Mouse (Mus musculus) C2C12 (cell line): ENCODE results near the gene Phgdh. TPM values are rescaled to one million over a fixed set of nuclear protein-coding genes. Genes with fewer than 3 reads are reported as not detected.

Experiments
- H3K27me3 ChIP-seq: one replicate; pipeline ENCODE4 v1.6.1; 2011; ENCODE audit not compliant: control insufficient read depth, insufficient read depth, insufficient read length
- H3K36me3 ChIP-seq: one replicate; pipeline ENCODE4 v1.6.1; 2011; ENCODE audit not compliant: control insufficient read depth, insufficient read depth
- H3K4me3 ChIP-seq: one replicate; pipeline ENCODE4 v1.5.1; 2011; ENCODE audit warnings: mild to moderate bottlenecking, control low read depth; ENCODE audit not compliant: poor library complexity, insufficient read depth, severe bottlenecking
- H3K79me2 ChIP-seq: one replicate; pipeline ENCODE4 v1.6.1; 2011; ENCODE audit not compliant: control insufficient read depth, insufficient read depth
- H3K79me3 ChIP-seq: one replicate; pipeline ENCODE4 v1.6.1; 2011; ENCODE audit warnings: low read depth, control low read depth
- H3ac ChIP-seq: one replicate; pipeline ENCODE3; 2011; ENCODE audit warnings: low read depth; ENCODE audit not compliant: control insufficient read depth, insufficient read length
- CEBPB ChIP-seq: IDR thresholded peaks from one replicate; pipeline ENCODE4 v1.6.1; 2011; ENCODE audit warnings: low read depth, mild to moderate bottlenecking, control low read depth, moderate library complexity
- CTCF ChIP-seq: IDR thresholded peaks from one replicate; pipeline ENCODE4 v1.5.1; 2011; ENCODE audit not compliant: control insufficient read depth, insufficient read depth, insufficient read length
- FOSL1 ChIP-seq: IDR thresholded peaks from one replicate; pipeline ENCODE4 v1.8.0; 2011; ENCODE audit warnings: mild to moderate bottlenecking, low read length; ENCODE audit not compliant: poor library complexity, insufficient read depth, severe bottlenecking
- MAX ChIP-seq: IDR thresholded peaks from one replicate; pipeline ENCODE4 v1.6.1; 2011; ENCODE audit warnings: mild to moderate bottlenecking, control low read depth
- MYOD1 ChIP-seq: IDR thresholded peaks from one replicate; pipeline ENCODE4 v1.6.1; 2011; ENCODE audit warnings: low read depth; ENCODE audit not compliant: control insufficient read depth, insufficient read length
- MYOG ChIP-seq: IDR thresholded peaks from one replicate; pipeline ENCODE4 v1.6.1; 2011; ENCODE audit not compliant: control insufficient read depth, insufficient read length; ENCODE audit errors: extremely low read depth
- USF1 ChIP-seq: IDR thresholded peaks from one replicate; pipeline ENCODE4 v1.6.1; 2011; ENCODE audit warnings: low read depth, mild to moderate bottlenecking, control low read depth, moderate library complexity
- polyA plus RNA-seq: library from polyadenylated mRNA; unstranded; fragments of >200 nt; fragmentation: generic; extraction: Trizol; gene quantifications from one replicate; pipeline ENCODE4 v1.2.1, GENCODE M21; 2012; ENCODE audit warnings: missing spikeins

Gene Phgdh
- polyA plus RNA-seq, 1 experiment, result 843 TPM

- H3ac ChIP-seq, result no peak overlapping the region
- H3K4me3 ChIP-seq, result no peak overlapping the region
- no peaks in the 10 kb centered on the region for H3K79me2 ChIP-seq
- no peaks in the 10 kb centered on the region for H3K27me3 ChIP-seq
- no peaks in the 10 kb centered on the region for H3K36me3 ChIP-seq
- H3K79me3 ChIP-seq, result no peaks in the 10 kb centered on the region
- no peak for TF ChIP-seq MAX
- TF ChIP-seq CTCF, result no peak
- TF ChIP-seq MYOG, result no peak
- TF ChIP-seq FOSL1, result no peak
- no peak for TF ChIP-seq CEBPB
- no peak for TF ChIP-seq USF1
- no peak for TF ChIP-seq MYOD1
These were observed 29.0 kb upstream of the Phgdh start for GRCm38 (mm10) chr3:98368776-98369175.

- no peak overlapping the region for H3ac ChIP-seq
- no peaks in the 10 kb centered on the region for H3K79me2 ChIP-seq
- no peak overlapping the region for H3K4me3 ChIP-seq
- no peaks in the 10 kb centered on the region for H3K27me3 ChIP-seq
- TF ChIP-seq CEBPB (no peak), MYOG (no peak), FOSL1 (no peak), USF1 (no peak), MAX (no peak), MYOD1 (no peak), CTCF (no peak)
- H3K79me3 ChIP-seq, result no peaks in the 10 kb centered on the region
- H3K36me3 ChIP-seq, result no peaks in the 10 kb centered on the region
These were observed 28.5 kb upstream of the Phgdh start for GRCm38 (mm10) chr3:98368283-98368682.

GRCm38 (mm10) chr3:98366823-98367222 lies 27.0 kb upstream of the Phgdh start:
- H3ac ChIP-seq, result no peak overlapping the region
- H3K79me2 ChIP-seq, result no peaks in the 10 kb centered on the region
- H3K27me3 ChIP-seq, result no peaks in the 10 kb centered on the region
- no peak overlapping the region for H3K4me3 ChIP-seq
- no peaks in the 10 kb centered on the region for H3K36me3 ChIP-seq
- no peaks in the 10 kb centered on the region for H3K79me3 ChIP-seq
- TF ChIP-seq MYOD1, result no peak
- TF ChIP-seq MYOG, result no peak
- TF ChIP-seq FOSL1, result no peak
- TF ChIP-seq CEBPB, result no peak
- TF ChIP-seq USF1, result no peak
- TF ChIP-seq MAX, result no peak
- TF ChIP-seq CTCF, result no peak

GRCm38 (mm10) chr3:98366086-98366485 lies 26.3 kb upstream of the Phgdh start:
- Histone ChIP-seq H3K79me3 (no peaks in the 10 kb centered on the region), H3K27me3 (no peaks in the 10 kb centered on the region), H3ac (no peak overlapping the region), H3K4me3 (no peak overlapping the region), H3K79me2 (no peaks in the 10 kb centered on the region), H3K36me3 (no peaks in the 10 kb centered on the region)
- TF ChIP-seq MAX, result no peak
- TF ChIP-seq MYOD1, result no peak
- no peak for TF ChIP-seq USF1
- TF ChIP-seq CEBPB, result no peak
- TF ChIP-seq CTCF, result no peak
- TF ChIP-seq MYOG, result no peak
- no peak for TF ChIP-seq FOSL1

DNA sequence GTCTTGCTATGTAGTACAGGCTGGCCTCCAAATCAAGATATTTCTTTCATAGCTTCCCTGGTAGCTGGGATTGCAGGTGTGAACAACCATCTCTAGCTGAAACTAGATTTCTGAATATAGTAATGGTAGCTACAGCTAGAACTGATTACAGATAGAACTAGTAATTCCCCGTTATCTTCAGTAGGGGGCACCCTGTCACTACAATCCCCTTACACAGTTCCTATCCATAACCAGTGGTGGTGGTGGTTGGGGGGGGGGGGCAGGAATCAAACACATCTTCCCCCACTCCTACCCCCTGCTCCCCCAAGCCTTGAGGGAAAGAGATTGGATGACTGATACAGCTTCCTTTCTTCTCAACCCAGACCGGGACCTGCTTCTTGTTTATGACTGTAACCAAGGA lies 23.0 kb upstream of the Phgdh start:
- TF ChIP-seq MYOD1, result no peak
- TF ChIP-seq FOSL1, result no peak
- no peak for TF ChIP-seq USF1
- no peak for TF ChIP-seq MAX
- no peak for TF ChIP-seq CEBPB
- no peak for TF ChIP-seq MYOG
- no peak for TF ChIP-seq CTCF
- H3K79me3 ChIP-seq, result no peaks in the 10 kb centered on the region

More for the DNA sequence above, 23.0 kb upstream of the Phgdh start:
- no peaks in the 10 kb centered on the region for H3K27me3 ChIP-seq
- H3K36me3 ChIP-seq, result no peaks in the 10 kb centered on the region
- no peaks in the 10 kb centered on the region for H3K79me2 ChIP-seq
- H3K4me3 ChIP-seq, result no peak overlapping the region
- H3ac ChIP-seq, result no peak overlapping the region
